Mouse (Mus musculus) B cell, adult 2 months (primary cell): ENCODE data around the gene Prkag2.

ENCODE experiments used
- DNase-seq, 2 experiments: peaks; one replicate each; pipeline ENCODE4 v3.0.0; 2022

The Prkag2 gene

DNA sequence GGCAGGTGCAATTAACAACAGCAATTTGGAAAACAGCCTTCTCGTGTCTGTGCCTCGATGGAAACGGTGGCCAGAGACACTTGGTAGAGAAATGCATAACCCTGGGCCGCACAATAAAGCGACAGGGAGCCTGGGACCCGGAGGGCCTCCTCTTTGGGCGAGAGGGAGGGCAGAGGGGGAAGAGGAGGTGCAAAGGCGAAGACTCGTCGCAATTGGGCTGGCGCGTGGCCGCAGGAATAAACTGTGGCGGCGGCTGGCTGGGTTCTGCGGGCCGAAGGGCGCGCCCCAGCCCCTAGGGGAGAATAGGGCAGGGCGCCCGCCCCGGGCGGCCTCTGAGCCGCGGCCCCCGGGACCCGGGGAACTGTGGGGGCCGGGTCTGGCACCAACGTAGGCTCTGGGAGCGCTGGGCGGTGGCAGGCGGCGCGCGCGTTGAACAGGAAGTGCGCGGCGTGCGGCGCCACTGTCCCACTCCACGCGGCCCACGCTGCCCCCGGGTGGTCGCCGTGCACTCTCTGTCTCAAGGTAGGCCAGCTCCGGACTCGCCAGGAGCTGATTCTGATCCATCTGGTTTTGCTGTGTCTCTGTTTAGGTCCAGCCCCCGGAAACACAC lies at the start of gene Prkag2:
Gene Prkag2 (minus strand): TSS at position 127 of the 610 bp plus-strand sequence.
- peak; percentile 66 to 71 for DNase-seq

GRCm38 (mm10) chr5:25149331-25149965 lies 49.0 kb upstream of the Prkag2 start:
- DNase-seq: no peak

DNA sequence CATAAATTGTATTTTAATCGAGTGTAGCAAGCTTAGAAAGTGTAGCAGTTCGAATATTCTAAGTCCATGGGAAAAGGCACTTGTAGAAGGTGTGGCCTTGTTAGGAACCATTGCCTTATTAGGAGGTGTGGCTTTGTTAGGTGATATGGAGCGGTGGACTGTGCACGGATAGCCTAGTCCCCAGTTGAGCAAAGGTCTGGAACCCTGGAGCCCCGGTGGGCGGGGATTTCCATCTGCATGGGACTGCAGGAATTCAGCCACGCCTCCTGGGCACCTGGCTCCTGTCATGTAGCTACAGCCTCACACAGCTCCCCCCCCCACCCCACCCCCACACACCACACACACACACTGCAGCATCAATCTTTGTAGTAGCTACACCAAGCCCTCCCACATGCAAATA lies 46.3 kb upstream of the Prkag2 start:
- no peak for DNase-seq

DNA sequence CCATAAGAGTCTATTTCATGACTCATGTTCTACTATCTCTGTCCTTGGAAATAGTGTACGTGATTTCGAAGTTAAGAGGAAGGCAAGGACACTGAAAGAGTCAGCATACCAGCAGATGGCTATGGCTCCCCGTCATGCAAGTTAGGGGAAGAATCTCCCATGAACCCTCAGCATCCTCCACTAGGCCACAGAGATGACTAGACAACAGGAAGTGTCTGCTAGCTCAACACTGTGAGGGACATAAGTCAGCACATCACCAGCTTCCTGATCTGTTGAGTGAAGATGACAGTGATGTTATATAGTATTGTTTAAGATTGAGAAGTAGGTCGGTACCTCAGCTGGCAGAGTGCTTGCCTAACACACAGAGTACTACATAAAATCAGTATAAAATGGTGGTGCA lies 27.4 kb upstream of the Prkag2 start:
- DNase-seq: no peak

GRCm38 (mm10) chr5:25125884-25126560 lies 25.6 kb upstream of the Prkag2 start:
- no peak for DNase-seq

- DNase-seq: no peak
Observed at GRCm38 (mm10) chr5:25122534-25122933, 22.1 kb upstream of the Prkag2 start.

DNA sequence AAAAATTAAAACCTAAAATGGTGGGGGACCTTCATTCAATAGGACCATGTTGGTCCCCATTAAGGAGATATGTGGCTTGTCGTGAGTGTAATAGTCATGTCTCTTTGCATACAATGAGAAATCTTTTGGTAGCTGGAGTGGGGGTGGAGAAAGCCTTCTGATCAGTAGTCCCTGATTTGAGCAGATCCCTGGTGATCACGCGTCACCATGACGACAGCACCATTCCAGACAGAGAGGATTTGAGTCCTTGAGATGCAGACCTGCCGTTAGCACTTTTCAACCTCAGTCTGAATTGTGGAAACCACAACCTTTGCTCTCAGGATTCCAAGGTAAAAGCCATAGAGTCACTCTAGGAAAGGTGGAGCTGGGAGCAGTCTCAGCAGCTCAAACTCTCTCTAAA lies 18.7 kb upstream of the Prkag2 start:
- DNase-seq: no peak

DNA sequence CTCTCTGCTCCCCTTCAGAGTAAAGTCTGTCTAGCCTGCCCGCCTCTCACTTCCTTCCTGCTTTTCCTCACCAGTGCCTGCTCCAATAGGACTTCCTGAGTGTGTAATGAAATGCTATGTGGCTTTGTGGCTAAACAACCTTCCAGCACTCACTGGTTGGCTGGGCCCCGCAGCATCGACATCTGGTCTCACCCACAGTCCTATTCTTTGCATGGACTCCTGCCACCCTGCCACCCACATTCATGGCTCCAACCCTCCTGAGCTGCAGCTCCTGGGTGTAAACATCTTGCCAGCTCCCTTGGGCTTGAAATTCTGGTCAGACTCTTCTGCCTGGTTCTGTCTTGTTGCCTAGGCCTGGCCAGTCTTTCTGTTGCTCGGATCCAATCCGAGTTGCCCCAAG lies 15.6 kb upstream of the Prkag2 start:
- DNase-seq: no peak

GRCm38 (mm10) chr5:25115216-25115615 lies 14.8 kb upstream of the Prkag2 start:
- no peak for DNase-seq

- DNase-seq: no peak
Observed at GRCm38 (mm10) chr5:25114110-25114509, 13.7 kb upstream of the Prkag2 start.

- DNase-seq: no peak
Observed at GRCm38 (mm10) chr5:25110314-25110713, 9.9 kb upstream of the Prkag2 start.

DNA sequence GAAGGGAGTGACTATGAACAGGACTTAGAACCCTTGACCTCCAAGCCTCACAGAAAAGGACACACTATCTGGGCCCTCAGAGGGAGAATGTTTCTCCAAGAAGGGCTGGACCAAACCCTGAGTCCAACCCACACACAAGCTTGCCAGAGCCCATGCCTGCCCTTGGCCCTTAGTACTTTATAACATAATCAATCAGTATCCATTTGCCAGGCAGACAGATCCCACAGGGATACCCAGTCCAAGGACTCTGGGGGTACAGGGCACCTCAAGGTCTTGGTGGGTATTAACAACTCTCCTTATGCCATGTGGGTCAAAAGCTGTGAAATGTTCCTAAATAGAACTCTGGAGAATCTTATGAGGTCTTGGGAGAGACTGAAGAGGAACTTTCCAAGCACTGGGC lies 5.3 kb upstream of the Prkag2 start:
- no peak for DNase-seq

GRCm38 (mm10) chr5:25101126-25101523 lies 683 bp upstream of the Prkag2 start:
- DNase-seq: peak; percentile 57 to 61

DNA sequence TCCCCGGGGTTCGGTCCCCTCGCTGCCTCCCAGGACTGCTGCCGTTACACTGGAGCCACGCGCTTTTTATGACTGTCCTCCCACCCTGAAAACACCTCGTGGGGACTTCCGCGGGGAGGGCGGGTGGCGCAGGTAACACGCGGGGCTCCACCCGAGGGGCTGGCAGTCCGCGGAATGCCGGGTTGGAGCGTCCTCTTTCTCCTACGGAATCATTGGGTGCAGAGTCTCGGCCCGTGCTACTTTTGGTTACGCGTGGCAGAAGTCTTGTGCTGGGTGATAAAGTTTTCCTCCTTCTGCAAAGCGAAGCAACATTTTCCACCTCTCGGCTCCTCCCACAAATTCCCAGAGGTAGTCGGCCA lies 306 bp downstream of the Prkag2 start:
- DNase-seq: peak in 1 of 2 experiments; percentile 39

DNA sequence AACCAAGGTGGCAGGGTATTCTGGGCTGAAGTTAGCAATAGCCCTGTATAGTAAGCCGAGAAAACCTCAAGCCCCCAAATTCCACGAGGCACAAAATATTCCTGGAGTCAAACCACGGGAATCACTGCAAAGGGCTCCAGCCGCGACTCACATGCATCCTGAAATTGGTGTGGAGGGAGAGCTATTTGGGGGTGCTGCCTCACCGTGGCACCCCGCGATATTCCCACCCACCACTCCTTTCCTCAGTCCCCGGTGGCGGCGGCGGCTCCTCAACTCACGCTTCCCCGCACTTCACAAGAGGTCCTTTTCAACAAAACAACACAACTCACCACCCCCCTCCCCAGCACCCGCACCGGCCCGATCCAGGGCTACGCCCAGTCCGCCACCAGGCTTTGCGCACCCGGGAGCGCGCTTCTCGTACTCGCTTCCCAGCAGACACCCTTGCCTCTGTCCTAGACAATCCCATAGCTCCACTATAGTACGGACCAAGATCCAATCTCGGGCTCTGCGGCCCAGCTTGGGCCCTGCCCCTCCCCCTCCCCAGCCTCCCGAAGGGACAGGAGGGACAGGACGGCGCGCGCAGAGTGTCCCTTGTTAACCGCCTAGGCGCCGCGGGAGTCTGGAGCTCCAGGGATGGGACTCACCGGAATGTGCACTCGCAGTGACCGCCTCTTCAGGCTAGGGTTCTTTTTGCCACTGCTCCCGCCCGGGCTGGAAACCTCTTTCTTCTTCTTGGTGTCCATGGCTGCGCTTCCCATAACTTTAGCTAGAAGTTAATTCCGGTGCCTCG lies 880 bp downstream of the Prkag2 start:
- DNase-seq: peak; percentile 24 to 42

DNA sequence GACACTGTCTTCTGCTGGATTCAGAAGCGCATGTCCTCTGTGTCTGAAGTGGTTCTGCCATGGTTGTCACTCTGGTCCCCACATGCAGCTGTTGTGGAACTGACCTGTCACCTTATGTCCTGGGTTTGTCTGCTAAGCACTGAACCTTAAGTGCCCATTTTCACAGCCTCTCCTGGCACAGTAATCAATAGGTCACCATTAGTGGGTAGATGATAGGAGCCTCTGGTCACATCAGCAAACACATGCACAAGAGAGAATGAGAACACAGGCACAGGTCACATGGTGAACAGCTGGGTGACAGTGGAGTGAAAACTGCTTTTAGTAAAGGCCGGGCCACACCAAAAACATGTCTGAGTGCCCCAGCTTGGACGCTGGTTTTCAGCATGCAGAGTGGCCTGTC lies 2.6 kb downstream of the Prkag2 start:
- DNase-seq: no peak

DNA sequence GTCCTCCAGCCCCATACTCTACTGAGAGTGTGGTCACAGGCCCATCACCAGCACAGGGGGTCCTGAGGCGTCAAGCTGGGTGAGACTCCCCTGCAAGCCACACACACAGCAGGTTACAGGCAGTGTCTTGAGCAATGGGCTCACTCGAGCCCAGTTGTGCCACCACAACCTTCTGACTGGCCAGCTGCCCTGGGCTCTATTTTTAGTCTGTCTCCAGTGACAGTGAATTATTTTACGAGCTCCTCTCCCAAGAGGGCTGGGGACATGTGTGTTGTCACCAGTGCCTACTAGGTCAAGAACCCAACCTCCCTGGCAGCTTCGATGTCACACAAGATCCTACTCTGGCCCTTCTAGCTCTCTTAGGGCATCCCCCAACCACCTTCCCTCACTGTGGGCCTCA lies 4.0 kb downstream of the Prkag2 start:
- DNase-seq: no peak

DNA sequence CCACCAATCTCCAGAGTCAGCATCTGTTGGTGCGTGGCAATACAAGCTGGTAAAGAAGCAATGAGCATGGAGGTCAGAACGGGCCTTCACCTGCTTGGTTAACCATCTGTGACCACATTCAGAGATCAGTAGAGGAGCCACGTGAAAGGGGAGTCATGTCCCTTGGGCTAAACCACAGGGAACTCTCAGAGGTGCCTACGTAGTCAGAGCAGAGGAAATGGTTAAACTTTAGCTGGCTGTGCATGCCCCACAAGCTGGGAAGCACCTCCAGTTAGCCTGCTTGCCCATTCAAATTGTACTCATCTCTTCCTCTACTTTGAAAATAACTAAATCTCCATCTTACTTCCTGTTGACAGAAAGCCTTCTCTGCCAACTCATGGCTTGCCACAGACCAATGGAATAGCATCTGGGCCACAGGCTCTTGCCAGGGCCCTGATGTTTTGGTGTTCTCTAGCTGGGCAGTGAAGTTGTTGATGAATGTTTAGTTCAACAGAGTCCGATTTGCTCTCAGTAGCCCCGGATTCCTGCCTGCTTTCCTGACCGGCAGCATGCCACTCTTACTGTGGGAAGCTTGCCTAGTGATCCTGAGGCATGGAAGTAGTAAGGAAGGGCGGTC lies 7.7 kb downstream of the Prkag2 start:
- peak; percentile 34 to 41 for DNase-seq

DNA sequence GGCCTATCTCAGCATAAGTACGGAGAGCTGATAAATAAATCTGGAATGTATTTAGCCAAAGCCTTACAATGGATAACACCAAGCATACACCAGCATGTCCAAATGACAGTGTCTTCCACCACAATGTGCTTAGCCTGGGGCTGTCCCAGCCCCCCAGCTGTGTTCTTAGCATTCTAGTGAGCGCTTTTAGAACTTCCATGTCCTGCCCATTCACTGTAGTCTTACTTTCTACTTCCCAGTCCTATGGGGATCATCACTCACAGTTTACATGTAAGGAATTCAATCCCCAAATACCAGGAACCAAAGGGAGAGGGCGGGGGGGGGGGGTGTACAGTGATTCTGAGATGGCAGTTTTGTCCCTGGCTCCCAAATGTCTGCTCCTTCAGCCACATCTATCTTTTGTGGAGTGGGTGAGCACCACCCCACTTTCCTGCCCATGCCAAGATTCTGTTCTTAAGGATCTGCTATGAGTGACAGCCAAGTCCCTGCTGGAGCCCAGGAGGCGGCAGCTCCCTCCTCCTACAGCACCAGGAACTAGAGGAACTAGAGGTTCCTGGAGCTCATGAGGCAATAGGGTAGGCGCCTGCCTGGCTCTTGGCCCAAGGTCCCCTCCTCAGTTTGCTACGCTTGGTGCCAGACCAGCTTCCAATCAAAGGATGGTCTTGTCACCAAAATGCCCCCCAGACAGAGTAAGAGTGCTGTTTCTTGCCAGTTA lies 11.0 kb downstream of the Prkag2 start:
- DNase-seq: no peak

DNA sequence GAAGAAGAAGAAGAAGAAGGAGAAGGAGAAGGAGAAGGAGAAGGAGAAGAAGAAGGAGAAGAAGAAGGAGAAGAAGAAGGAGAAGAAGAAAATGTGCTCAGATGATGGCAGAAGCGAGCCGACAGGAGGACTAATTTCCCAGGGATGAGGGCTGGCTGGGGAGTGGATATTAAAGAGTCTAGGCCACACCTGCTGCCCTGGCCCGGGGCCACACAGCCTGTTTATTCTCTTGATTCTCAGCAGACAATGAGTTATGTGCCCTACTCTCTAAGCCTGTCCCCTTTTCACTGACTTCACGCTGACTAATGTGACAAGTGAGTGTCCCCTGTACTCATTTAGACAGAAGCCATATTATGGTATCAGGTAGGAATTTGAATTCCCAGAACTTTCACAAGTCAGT lies 11.8 kb downstream of the Prkag2 start:
- no peak for DNase-seq

DNA sequence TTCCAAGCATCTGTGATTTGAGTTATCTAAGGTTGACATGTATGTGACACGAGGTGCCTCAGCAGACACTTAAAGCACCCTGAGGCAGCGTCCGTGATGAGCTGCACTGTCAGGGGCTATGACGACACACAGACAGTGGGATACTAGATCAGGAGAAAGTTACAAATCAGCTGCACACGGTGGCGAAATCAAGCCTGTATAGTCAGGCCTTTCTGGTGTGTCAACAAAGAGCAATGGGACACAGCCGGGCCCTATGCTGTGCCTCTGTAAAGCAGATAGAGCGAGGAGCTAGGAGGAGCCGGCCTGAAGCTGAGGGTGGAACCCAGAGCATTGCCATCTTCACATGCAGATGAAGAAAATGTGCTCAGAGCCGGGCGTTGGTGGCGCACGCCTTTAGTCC lies 12.3 kb downstream of the Prkag2 start:
- no peak for DNase-seq

- no peak for DNase-seq
Observed at GRCm38 (mm10) chr5:25087064-25087463, 13.4 kb downstream of the Prkag2 start.

- no peak for DNase-seq
Observed at GRCm38 (mm10) chr5:25086234-25086633, 14.2 kb downstream of the Prkag2 start.
